Mouse (Mus musculus): ENCODE data around the gene Runx3. TPM values are rescaled to one million over a fixed set of nuclear protein-coding genes. Genes with fewer than 3 reads are reported as not detected.
A peak's percentile ranks its signal among the peaks of the same experiment; 100 is the strongest.

The Runx3 gene
- polyA plus RNA-seq, 1 experiment: not detected

GRCm38 (mm10) chr4:135203806-135204560 lies 83.5 kb downstream of the Runx3 start:
- Histone ChIP-seq H3K27ac (ENCODE audit: insufficient read depth, low read length) (no peak overlapping the region), H3K4me1 (ENCODE audit: control insufficient read depth, insufficient read depth, low read length) (no peaks in the 10 kb centered on the region), H3K4me3 (ENCODE audit: insufficient read depth, low read length) (no peak overlapping the region)
- TF ChIP-seq POLR2A (IDR thresholded peaks at IDR 0.05; ENCODE audit: extremely low read depth, insufficient read depth, low read length): no peak
- no peak for TF ChIP-seq CTCF (IDR thresholded peaks at IDR 0.05; ENCODE audit: extremely low read depth, insufficient read depth, low read length)

GRCm38 (mm10) chr4:135204666-135205065 lies 84.2 kb downstream of the Runx3 start:
- H3K27ac ChIP-seq (ENCODE audit: insufficient read depth, low read length): no peak overlapping the region
- TF ChIP-seq POLR2A (IDR thresholded peaks at IDR 0.05; ENCODE audit: extremely low read depth, insufficient read depth, low read length) (no peak), CTCF (IDR thresholded peaks at IDR 0.05; ENCODE audit: extremely low read depth, insufficient read depth, low read length) (no peak)
- no peak overlapping the region for H3K4me3 ChIP-seq (ENCODE audit: insufficient read depth, low read length)
- no peaks in the 10 kb centered on the region for H3K4me1 ChIP-seq (ENCODE audit: control insufficient read depth, insufficient read depth, low read length)

GRCm38 (mm10) chr4:135205254-135205653 lies 84.8 kb downstream of the Runx3 start:
- Histone ChIP-seq H3K27ac (ENCODE audit: insufficient read depth, low read length) (no peak overlapping the region), H3K4me3 (ENCODE audit: insufficient read depth, low read length) (no peak overlapping the region), H3K4me1 (ENCODE audit: control insufficient read depth, insufficient read depth, low read length) (no peaks in the 10 kb centered on the region)
- no peak for TF ChIP-seq CTCF (IDR thresholded peaks at IDR 0.05; ENCODE audit: extremely low read depth, insufficient read depth, low read length)
- TF ChIP-seq POLR2A (IDR thresholded peaks at IDR 0.05; ENCODE audit: extremely low read depth, insufficient read depth, low read length): no peak

- H3K4me1 ChIP-seq (ENCODE audit: control insufficient read depth, insufficient read depth, low read length): no peaks in the 10 kb centered on the region
- no peak overlapping the region for H3K27ac ChIP-seq (ENCODE audit: insufficient read depth, low read length)
- TF ChIP-seq POLR2A (IDR thresholded peaks at IDR 0.05; ENCODE audit: extremely low read depth, insufficient read depth, low read length): no peak
- TF ChIP-seq CTCF (IDR thresholded peaks at IDR 0.05; ENCODE audit: extremely low read depth, insufficient read depth, low read length): peak; percentile 51
- H3K4me3 ChIP-seq (ENCODE audit: insufficient read depth, low read length): no peak overlapping the region
Observed at GRCm38 (mm10) chr4:135205711-135206600, 85.5 kb downstream of the Runx3 start.

GRCm38 (mm10) chr4:135209846-135210245 lies 89.4 kb downstream of the Runx3 start:
- Histone ChIP-seq H3K4me3 (ENCODE audit: insufficient read depth, low read length) (no peak overlapping the region), H3K4me1 (ENCODE audit: control insufficient read depth, insufficient read depth, low read length) (no peaks in the 10 kb centered on the region), H3K27ac (ENCODE audit: insufficient read depth, low read length) (no peak overlapping the region)
- TF ChIP-seq POLR2A (IDR thresholded peaks at IDR 0.05; ENCODE audit: extremely low read depth, insufficient read depth, low read length) (no peak), CTCF (IDR thresholded peaks at IDR 0.05; ENCODE audit: extremely low read depth, insufficient read depth, low read length) (no peak)

- Histone ChIP-seq H3K27ac (ENCODE audit: insufficient read depth, low read length) (no peak overlapping the region), H3K4me1 (ENCODE audit: control insufficient read depth, insufficient read depth, low read length) (no peaks in the 10 kb centered on the region), H3K4me3 (ENCODE audit: insufficient read depth, low read length) (no peak overlapping the region)
- TF ChIP-seq POLR2A (IDR thresholded peaks at IDR 0.05; ENCODE audit: extremely low read depth, insufficient read depth, low read length): no peak
- TF ChIP-seq CTCF (IDR thresholded peaks at IDR 0.05; ENCODE audit: extremely low read depth, insufficient read depth, low read length): peak; percentile 91
Observed at GRCm38 (mm10) chr4:135219652-135220051, 99.2 kb downstream of the Runx3 start.

GRCm38 (mm10) chr4:135220641-135221040 lies 100.2 kb downstream of the Runx3 start:
- H3K4me3 ChIP-seq (ENCODE audit: insufficient read depth, low read length): no peak overlapping the region
- H3K27ac ChIP-seq (ENCODE audit: insufficient read depth, low read length): no peak overlapping the region
- TF ChIP-seq POLR2A (IDR thresholded peaks at IDR 0.05; ENCODE audit: extremely low read depth, insufficient read depth, low read length) (no peak), CTCF (IDR thresholded peaks at IDR 0.05; ENCODE audit: extremely low read depth, insufficient read depth, low read length) (no peak)
- H3K4me1 ChIP-seq (ENCODE audit: control insufficient read depth, insufficient read depth, low read length): no peaks in the 10 kb centered on the region

GRCm38 (mm10) chr4:135221632-135222407 lies 101.4 kb downstream of the Runx3 start:
- Histone ChIP-seq H3K27ac (ENCODE audit: insufficient read depth, low read length) (no peak overlapping the region), H3K4me1 (ENCODE audit: control insufficient read depth, insufficient read depth, low read length) (no peaks in the 10 kb centered on the region), H3K4me3 (ENCODE audit: insufficient read depth, low read length) (no peak overlapping the region)
- TF ChIP-seq CTCF (IDR thresholded peaks at IDR 0.05; ENCODE audit: extremely low read depth, insufficient read depth, low read length) (no peak), POLR2A (IDR thresholded peaks at IDR 0.05; ENCODE audit: extremely low read depth, insufficient read depth, low read length) (no peak)

- Histone ChIP-seq H3K27ac (ENCODE audit: insufficient read depth, low read length) (no peak overlapping the region), H3K4me3 (ENCODE audit: insufficient read depth, low read length) (no peak overlapping the region), H3K4me1 (ENCODE audit: control insufficient read depth, insufficient read depth, low read length) (no peaks in the 10 kb centered on the region)
- no peak for TF ChIP-seq CTCF (IDR thresholded peaks at IDR 0.05; ENCODE audit: extremely low read depth, insufficient read depth, low read length)
- TF ChIP-seq POLR2A (IDR thresholded peaks at IDR 0.05; ENCODE audit: extremely low read depth, insufficient read depth, low read length): no peak
Observed at GRCm38 (mm10) chr4:135223808-135224207, 103.4 kb downstream of the Runx3 start.

All from cortical plate, adult 2 months (tissue).